Mouse (Mus musculus) olfactory bulb, adult 2 months (tissue): ENCODE results near the gene Twsg1.

Source experiments
- CTCF ChIP-seq: fragments of 200-500 bp; IDR thresholded peaks from 2 replicates; pipeline ENCODE4 v1.5.1; 2012; ENCODE audit warnings: low read depth, mild to moderate bottlenecking, low read length, moderate library complexity; ENCODE audit not compliant: insufficient read depth
- POLR2A ChIP-seq: fragments of 200-500 bp; IDR thresholded peaks from 2 replicates; pipeline ENCODE4 v1.6.1; 2012; ENCODE audit warnings: mild to moderate bottlenecking, low read depth, low read length, moderate library complexity; ENCODE audit not compliant: insufficient read depth

- TF ChIP-seq CTCF (no peak), POLR2A (no peak)
These were observed 13.4 kb downstream of the Twsg1 start for GRCm38 (mm10) chr17:65937671-65938070.
